Mouse (Mus musculus) brain, embryonic 14.5 days (tissue): ENCODE data around the gene Lrrd1. TPM values are rescaled to one million over a fixed set of nuclear protein-coding genes. Genes with fewer than 3 reads are reported as not detected.
"Not testable (repeated sequence)": the region's sequence is repeated elsewhere in the genome, so short reads cannot be mapped to it uniquely, and the experiment has no call there.

Source experiments
- DNase-seq: peaks from one replicate; pipeline ENCODE4 v3.0.0-alpha.2; 2011; ENCODE audit warnings: low read depth
- CTCF ChIP-seq: fragments of 200-500 bp; IDR thresholded peaks from 2 replicates; pipeline ENCODE4 v1.5.1; 2012; ENCODE audit warnings: inconsistent platforms, mild to moderate bottlenecking, moderate library complexity, borderline replicate concordance; ENCODE audit not compliant: insufficient read depth, insufficient read length; ENCODE audit errors: extremely low read depth
- POLR2A ChIP-seq: fragments of 200-500 bp; IDR thresholded peaks from 2 replicates; pipeline ENCODE4 v1.6.1; 2012; ENCODE audit warnings: mild to moderate bottlenecking, inconsistent platforms, borderline replicate concordance; ENCODE audit not compliant: poor library complexity, insufficient read depth, insufficient read length, severe bottlenecking; ENCODE audit errors: extremely low read depth
- polyA plus RNA-seq: library from polyadenylated mRNA; depleted of rRNA; stranded (reverse); fragments of >200 nt; gene quantifications from 2 replicates; pipeline ENCODE4 v1.2.3, GENCODE M21; 2012; rRNA removed

Gene Lrrd1
- polyA plus RNA-seq, 1 experiment = 0.05 TPM

- peak; percentile 38 for DNase-seq
- TF ChIP-seq CTCF (no peak), POLR2A (no peak)
These were observed 28.5 kb downstream of the Lrrd1 start for GRCm38 (mm10) chr5:3873485-3873884.

- DNase-seq = not testable (repeated sequence)
These were observed 41.9 kb downstream of the Lrrd1 start for GRCm38 (mm10) chr5:3886862-3887261.

DNA sequence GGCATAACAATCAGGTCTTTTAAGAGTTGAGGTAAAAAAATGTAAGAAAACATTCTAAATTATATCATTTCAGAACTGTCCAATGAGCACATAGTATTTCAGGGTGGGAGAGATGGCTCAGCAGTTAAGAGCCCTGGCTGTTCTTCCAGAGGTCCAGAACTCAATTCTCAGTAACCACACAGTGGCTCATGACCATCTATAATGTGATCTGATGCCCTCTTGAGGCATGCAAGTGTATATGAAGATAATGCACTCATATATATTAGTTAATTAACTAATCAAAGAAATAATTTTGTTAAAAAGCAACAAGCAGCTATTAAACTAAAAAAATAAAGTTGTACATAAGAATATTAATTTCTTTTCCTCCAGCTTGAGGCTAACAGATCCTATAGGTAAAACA, 44.2 kb downstream of the Lrrd1 start:
- DNase-seq = no peak
- TF ChIP-seq CTCF = no peak
- TF ChIP-seq POLR2A = no peak

DNA sequence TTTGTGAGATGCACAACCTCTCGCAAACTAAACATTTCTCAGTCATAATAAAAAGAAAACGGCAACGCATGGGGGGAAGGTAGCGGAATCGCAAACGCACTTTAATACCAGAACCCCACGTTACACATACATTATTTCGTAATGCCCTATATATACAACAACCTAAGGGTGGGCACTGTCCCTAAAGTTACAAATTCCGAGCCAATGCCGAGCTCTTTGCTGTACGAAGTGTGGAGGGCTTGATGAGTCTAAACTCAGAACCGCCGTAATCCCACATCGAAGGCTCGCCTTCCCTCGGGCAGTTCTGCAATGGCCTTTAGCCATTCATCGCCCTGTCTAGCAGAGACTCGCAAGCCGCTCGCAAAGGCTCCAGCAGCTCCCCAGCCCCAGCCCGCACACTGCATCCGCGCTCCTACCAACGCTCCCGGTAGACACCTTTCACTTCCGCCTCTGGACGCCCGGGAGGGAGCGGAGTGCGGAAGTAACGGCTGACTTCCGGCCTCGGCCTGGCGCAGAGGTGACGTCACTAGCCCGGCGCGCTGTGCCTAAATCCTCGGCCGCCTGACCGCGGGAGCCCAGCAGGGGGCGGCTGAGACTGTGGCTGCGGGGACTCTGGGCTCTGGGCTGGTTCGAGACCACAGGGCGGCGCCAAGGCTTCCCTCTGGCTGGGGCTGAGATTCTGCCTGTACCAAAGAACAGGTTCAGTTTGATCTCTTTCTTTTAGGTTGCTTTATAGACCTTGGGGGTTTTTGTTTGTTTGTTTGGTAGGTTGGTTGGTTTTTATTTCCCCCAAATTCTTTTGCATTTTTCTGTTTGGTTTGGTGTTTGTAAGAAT, 48.7 kb downstream of the Lrrd1 start, which contains the start of gene Mterf1a:
Mterf1a (minus strand) TSS at position 475 of the 835 bp plus-strand sequence.
- DNase-seq = peak; percentile 41

- not testable (repeated sequence) for DNase-seq
These were observed 49.3 kb downstream of the Lrrd1 start for GRCm38 (mm10) chr5:3894294-3894619.

GRCm38 (mm10) chr5:3905471-3905870, 60.5 kb downstream of the Lrrd1 start:
- DNase-seq = no peak
- TF ChIP-seq POLR2A = no peak
- no peak for TF ChIP-seq CTCF

Other genes with a start within 250 kb of the Lrrd1 start
- gene Pex1, start 249.1 kb upstream of the Lrrd1 start, polyA plus RNA-seq = 24.6 and 24.7 TPM in 2 replicates
- gene Rbm48, start 248.6 kb upstream of the Lrrd1 start, polyA plus RNA-seq = 11.2 and 12.3 TPM in 2 replicates
- not detected in 2 replicates for gene Tmbim7, start 194.0 kb upstream of the Lrrd1 start, polyA plus RNA-seq
- 52.7 and 73.9 TPM in 2 replicates for gene Gatad1, start 188.0 kb upstream of the Lrrd1 start, polyA plus RNA-seq
- 19.3 and 27.8 TPM in 2 replicates for gene Ankib1, start 42.2 kb upstream of the Lrrd1 start, polyA plus RNA-seq
- 46.4 and 50.0 TPM in 2 replicates for gene Krit1, start 42.0 kb upstream of the Lrrd1 start, polyA plus RNA-seq
- gene Mterf1a, start 48.8 kb downstream of the Lrrd1 start, polyA plus RNA-seq = 5.2 and 6.1 TPM in 2 replicates
- gene Akap9, start 82.9 kb downstream of the Lrrd1 start, polyA plus RNA-seq = 61.0 and 79.1 TPM in 2 replicates